In genomic region chr3:89271760-89272159, GRCm38 (mm10) we compare ENCODE assay signal across 15 mouse cellular contexts. TPM values are rescaled to one million over a fixed set of nuclear protein-coding genes. Genes with fewer than 3 reads are reported as not detected.
A peak's percentile ranks its signal among the peaks of the same experiment; 100 is the strongest.
DNase-seq lines count a peak whose midpoint lies in the region; ATAC-seq lines count a peak whose summit lies in the region.
"Had no signal": no experiment of that assay in that cellular context is flagged by ENCODE, and none has a peak within 500 bp of the region (broad histone marks: within the 10 kb centered on the region; RNA-seq: fewer than 3 reads in every experiment).

No protein-coding gene starts in this region.

- H3K27me3 ChIP-seq in kidney, embryonic 14.5 days (ENCODE audit: control insufficient read depth, insufficient read depth, low read length): no peaks in the 10 kb centered on the region
- peaks cover 2% of the 10 kb centered on the region; the same call in 1 of the 2 replicates for H3K27me3 ChIP-seq in forebrain, embryonic 11.5 days (ENCODE audit: control insufficient read depth, insufficient read depth, low read length)
- H3K27me3 ChIP-seq: neural tube, embryonic 15.5 days had no signal

- DNase-seq in cerebellum, adult 18-20 months: peak; percentile 34 to 44
- DNase-seq in kidney, adult 8-10 months: peak; percentile 53
- peak; percentile 51 for DNase-seq in 3T3-L1 (ENCODE audit: low read depth, low spot score)
- peak; percentile 50 to 67 for DNase-seq in kidney, postnatal 36 days
- DNase-seq in layer of hippocampus, adult 9-10 months (ENCODE audit: low spot score): no peak
- DNase-seq in forebrain, embryonic 11.5 days (ENCODE audit: low spot score): no peak
- DNase-seq: gastrocnemius, postnatal 36 days; layer of hippocampus, postnatal 36 days; thymus, adult 2 months had no signal

- no peak overlapping the region for H3K4me2 ChIP-seq in kidney, embryonic 14.5 days (replicated peaks; ENCODE audit: low read depth, low read length)
- no peak overlapping the region for H3K4me2 ChIP-seq in forebrain, embryonic 11.5 days (ENCODE audit: low read depth, low read length, severe bottlenecking)
- H3K4me2 ChIP-seq: forebrain, embryonic 12.5 days; midbrain, embryonic 11.5 days; neural tube, embryonic 15.5 days had no signal

- H3K9ac ChIP-seq in kidney, embryonic 14.5 days (ENCODE audit: low read depth, low read length): no peak overlapping the region
- no peak overlapping the region for H3K9ac ChIP-seq in forebrain, embryonic 11.5 days (ENCODE audit: low read length)

- no peak overlapping the region for H3K4me3 ChIP-seq in kidney, embryonic 14.5 days (ENCODE audit: low read length)
- no peak overlapping the region for H3K4me3 ChIP-seq in forebrain, embryonic 11.5 days (ENCODE audit: low read depth, low read length)
- H3K4me3 ChIP-seq: forebrain, embryonic 12.5 days; neural tube, embryonic 15.5 days had no signal

- WGBS in kidney, embryonic 14.5 days: 63% methylated on average over 6 of the region's 6 CpGs
- WGBS in forebrain, embryonic 11.5 days: 64% methylated on average over 6 of the region's 6 CpGs

- no peaks in the 10 kb centered on the region for H3K9me3 ChIP-seq in kidney, embryonic 14.5 days (ENCODE audit: control insufficient read depth, low read length)
- H3K9me3 ChIP-seq in forebrain, embryonic 11.5 days (ENCODE audit: control insufficient read depth, low read length): no peaks in the 10 kb centered on the region
- H3K9me3 ChIP-seq: embryonic facial prominence, embryonic 10.5 days; forebrain, embryonic 12.5 days; neural tube, embryonic 15.5 days had no signal

- no peak overlapping the region for H3K27ac ChIP-seq in kidney, embryonic 14.5 days (ENCODE audit: low read depth, low read length)
- no peak overlapping the region for H3K27ac ChIP-seq in forebrain, embryonic 11.5 days (ENCODE audit: low read depth, low read length)
- H3K27ac ChIP-seq: embryonic facial prominence, embryonic 10.5 days; forebrain, embryonic 12.5 days; neural tube, embryonic 15.5 days had no signal

- H3K4me1 ChIP-seq in kidney, embryonic 14.5 days (ENCODE audit: control insufficient read depth, insufficient read depth, low read length): peaks cover 31% of the 10 kb centered on the region
- H3K4me1 ChIP-seq in forebrain, embryonic 11.5 days (replicated peaks; ENCODE audit: control insufficient read depth, insufficient read depth, low read length): peaks cover 7% of the 10 kb centered on the region; the same call in 1 of the 2 replicates

- peaks cover 36% of the 10 kb centered on the region for H3K36me3 ChIP-seq in kidney, embryonic 14.5 days (ENCODE audit: control insufficient read depth, insufficient read depth, low read length)
- H3K36me3 ChIP-seq in forebrain, embryonic 11.5 days (ENCODE audit: control insufficient read depth, insufficient read depth, low read length): no peaks in the 10 kb centered on the region
- H3K36me3 ChIP-seq: forebrain, embryonic 12.5 days; neural tube, embryonic 15.5 days had no signal

- no peak for ATAC-seq in cerebellum, adult (ENCODE audit: insufficient number of reproducible peaks, low FRiP score, low TSS enrichment)
- no peak for ATAC-seq in kidney, embryonic 14.5 days (ENCODE audit: low FRiP score, low TSS enrichment)
- ATAC-seq in forebrain, embryonic 11.5 days (replicated peaks; ENCODE audit: low FRiP score): no peak

RNA-seq across cellular contexts. Expression of gene Slc50a1, which starts 1.4 kb away (rescaled TPM):
- 55.1 and 64.1 TPM in 2 replicates for polyA plus RNA-seq in kidney, embryonic 14.5 days (2014; fragmentation: Nextera tagmentation; extraction: Ambion mirVana)
- polyA plus RNA-seq in forebrain, embryonic 11.5 days (2014; fragmentation: Nextera tagmentation; extraction: Ambion mirVana): 28.4 and 31.8 TPM in 2 replicates

RNA-seq across cellular contexts. Expression of gene Efna1, which starts 9.2 kb away (rescaled TPM):
- polyA plus RNA-seq in kidney, embryonic 14.5 days (2014; fragmentation: Nextera tagmentation; extraction: Ambion mirVana): 45.4 and 58.8 TPM in 2 replicates
- polyA plus RNA-seq in forebrain, embryonic 11.5 days (2014; fragmentation: Nextera tagmentation; extraction: Ambion mirVana): 10.8 and 11.4 TPM in 2 replicates

RNA-seq across cellular contexts. Expression of gene Dpm3, which starts 12.6 kb away (rescaled TPM):
- 134 and 200 TPM in 2 replicates for polyA plus RNA-seq in kidney, embryonic 14.5 days (2014; fragmentation: Nextera tagmentation; extraction: Ambion mirVana)
- polyA plus RNA-seq in forebrain, embryonic 11.5 days (2014; fragmentation: Nextera tagmentation; extraction: Ambion mirVana): 79.0 and 83.9 TPM in 2 replicates

RNA-seq across cellular contexts. Expression of gene Trim46, which starts 25.7 kb away (rescaled TPM):
- polyA plus RNA-seq in kidney, embryonic 14.5 days (2014; fragmentation: Nextera tagmentation; extraction: Ambion mirVana): 2.8 and 3.6 TPM in 2 replicates
- polyA plus RNA-seq in forebrain, embryonic 11.5 days (2014; fragmentation: Nextera tagmentation; extraction: Ambion mirVana): 11.9 and 13.5 TPM in 2 replicates

RNA-seq across cellular contexts. Expression of gene Krtcap2, which starts 26.0 kb away (rescaled TPM):
- 321 and 407 TPM in 2 replicates for polyA plus RNA-seq in kidney, embryonic 14.5 days (2014; fragmentation: Nextera tagmentation; extraction: Ambion mirVana)
- 237 and 252 TPM in 2 replicates for polyA plus RNA-seq in forebrain, embryonic 11.5 days (2014; fragmentation: Nextera tagmentation; extraction: Ambion mirVana)

Comparison
In these comparisons a context has a peak if more than half of its experiments do, and no peak if none do; other contexts are left out.
1. DNase-seq: peak in cerebellum, adult 18-20 months (2 of 2), kidney, adult 8-10 months (2 of 2), 3T3-L1 (single experiment) and kidney, postnatal 36 days (2 of 2); none in layer of hippocampus, adult 9-10 months (single experiment) and forebrain, embryonic 11.5 days (single experiment).